Mouse (Mus musculus) stomach, postnatal 0 days (tissue): ENCODE data around the gene Abcb9.

Source experiments
- CTCF ChIP-seq: IDR thresholded peaks from 2 replicates; pipeline ENCODE4 v1.5.1; 2016; ENCODE audit warnings: antibody characterized with exemption, low read depth, mild to moderate bottlenecking, moderate library complexity
- EP300 ChIP-seq: optimal IDR thresholded peaks from 2 replicates; pipeline ENCODE3; 2016; ENCODE audit warnings: antibody characterized with exemption

DNA sequence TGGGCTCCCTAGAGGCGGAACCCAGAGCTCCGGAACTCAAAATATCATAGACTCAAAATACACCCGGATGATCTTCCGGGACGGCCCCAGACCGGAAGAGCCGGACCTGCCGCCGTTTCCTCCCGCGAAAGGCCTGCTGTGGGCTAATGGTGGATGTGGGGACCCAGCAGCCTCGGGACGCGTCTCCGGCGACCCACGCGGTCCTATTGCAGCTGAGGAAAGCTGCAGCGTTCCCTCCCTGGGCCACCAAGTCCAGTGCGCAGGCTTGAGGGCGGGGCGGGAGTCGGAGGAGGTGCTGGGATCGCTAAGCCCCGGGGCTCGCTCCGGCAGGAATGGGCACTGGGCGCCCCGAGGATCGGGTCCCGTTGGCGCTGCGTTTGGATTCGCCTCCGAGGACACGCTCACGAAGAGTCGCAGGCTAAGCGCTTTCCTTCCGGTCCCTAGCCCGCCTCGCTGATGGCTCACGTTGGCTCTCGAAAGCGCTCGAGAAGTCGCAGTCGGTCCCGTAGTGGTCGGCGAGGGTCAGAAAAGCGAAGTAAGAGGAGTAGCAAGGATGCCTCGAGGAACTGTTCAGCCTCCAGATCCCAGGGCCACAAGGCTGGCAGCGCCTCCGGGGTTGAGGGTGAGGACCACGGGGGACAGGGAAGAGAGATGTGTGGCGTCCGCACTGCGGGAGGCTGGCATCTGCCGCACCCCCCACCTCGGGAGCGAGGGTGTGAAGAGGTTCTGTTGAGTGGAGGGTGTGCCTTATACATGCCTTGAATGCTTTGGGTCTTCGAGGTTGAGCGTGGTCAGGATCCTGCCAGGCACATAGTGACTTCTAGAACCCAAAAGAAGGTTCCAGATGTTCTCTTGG, 20.6 kb upstream of the Abcb9 start, which contains the start of gene Arl6ip4:
- TF ChIP-seq EP300 (no peak), CTCF (no peak)
